Comparison of ENCODE assay signal across 8 mouse cellular contexts in genomic region chr7:4659911-4660443, GRCm38 (mm10). TPM values are rescaled to one million over a fixed set of nuclear protein-coding genes. Genes with fewer than 3 reads are reported as not detected.
DNase-seq lines count a peak whose midpoint lies in the region; ATAC-seq and TF ChIP-seq lines count a peak whose summit lies in the region.

No protein-coding gene starts in this region.

- no peak for ATAC-seq in cerebellum, adult (ENCODE audit: insufficient number of reproducible peaks, low FRiP score, low TSS enrichment)
- no peak for ATAC-seq in limb, embryonic 14.5 days (ENCODE audit: low FRiP score, low read depth)
- no peak for ATAC-seq in stomach, postnatal 0 days (ENCODE audit: low FRiP score, low TSS enrichment)
- no peak for ATAC-seq in activated CD4-positive, CD25-positive, alpha-beta regulatory T cell, adult 4 months

- no peaks in the 10 kb centered on the region for H3K9me3 ChIP-seq in limb, embryonic 14.5 days (ENCODE audit: control insufficient read depth, low read length)
- no peaks in the 10 kb centered on the region for H3K9me3 ChIP-seq in stomach, postnatal 0 days (ENCODE audit: control insufficient read depth, low read length)

- DNase-seq in cerebellum, postnatal 10 days, result peak; percentile 32 to 43
- DNase-seq in testis, postnatal 14 days (ENCODE audit: low spot score), result no peak
- DNase-seq in limb, embryonic 14.5 days (ENCODE audit: low spot score), result peak; percentile 18
- DNase-seq in stomach, postnatal 0 days (ENCODE audit: low spot score), result no peak
- DNase-seq in B cell, adult 2 months, result no peak

- H3K4me1 ChIP-seq in testis, adult 2 months (ENCODE audit: control insufficient read depth, insufficient read depth, low read length), result peaks cover 9% of the 10 kb centered on the region; the same call in 1 of the 2 replicates
- H3K4me1 ChIP-seq in limb, embryonic 14.5 days (ENCODE audit: control insufficient read depth, insufficient read depth, low read length), result peaks cover 16% of the 10 kb centered on the region
- H3K4me1 ChIP-seq in stomach, postnatal 0 days (replicated peaks; ENCODE audit: control insufficient read depth, insufficient read depth), result 0 out of 2 replicates have a peak, but pooled peaks cover 4% of the 10 kb centered on the region

- TF ChIP-seq POLR2A in testis, adult 2 months (IDR thresholded peaks at IDR 0.05; ENCODE audit: control insufficient read depth, low read depth, low read length), result no peak
- TF ChIP-seq POLR2A in limb, embryonic 14.5 days (IDR thresholded peaks at IDR 0.05; ENCODE audit: borderline replicate concordance, extremely low read depth, insufficient read depth, insufficient read length), result no peak

- peak overlapping the region; percentile 90 for H3K4me2 ChIP-seq in limb, embryonic 14.5 days (replicated peaks; ENCODE audit: low read depth, low read length, severe bottlenecking)
- H3K4me2 ChIP-seq in stomach, postnatal 0 days (replicated peaks; ENCODE audit: low read depth), result peak overlapping the region; percentile 83

- H3K27ac ChIP-seq in testis, adult 2 months (ENCODE audit: control insufficient read depth, insufficient read depth, low read depth, low read length), result peak overlapping the region; percentile 14
- peak overlapping the region; percentile 97 for H3K27ac ChIP-seq in limb, embryonic 14.5 days (replicated peaks; ENCODE audit: low read depth, low read length)
- peak overlapping the region; percentile 98; the same call in 1 of the 2 replicates for H3K27ac ChIP-seq in stomach, postnatal 0 days (replicated peaks)

- peak overlapping the region; percentile 86 for H3K4me3 ChIP-seq in testis, adult 2 months (ENCODE audit: control insufficient read depth, low read depth, low read length)
- peak overlapping the region; percentile 88 for H3K4me3 ChIP-seq in limb, embryonic 14.5 days (replicated peaks; ENCODE audit: low read length)
- peak overlapping the region; percentile 93; the same call in 1 of the 2 replicates for H3K4me3 ChIP-seq in stomach, postnatal 0 days (ENCODE audit: low read depth, low read length)

- 57% methylated on average over 3 of the region's 3 CpGs for WGBS in limb, embryonic 14.5 days
- WGBS in stomach, postnatal 0 days, result 50% methylated on average over 3 of the region's 3 CpGs

- H3K36me3 ChIP-seq in testis, adult 2 months (ENCODE audit: control insufficient read depth, insufficient read depth, low read length), result no peaks in the 10 kb centered on the region; the same call in 1 of the 2 replicates
- H3K36me3 ChIP-seq in limb, embryonic 14.5 days (ENCODE audit: control insufficient read depth, insufficient read depth, low read length), result peaks cover 24% of the 10 kb centered on the region
- H3K36me3 ChIP-seq in stomach, postnatal 0 days (ENCODE audit: control insufficient read depth, insufficient read depth, low read length), result peaks cover 3% of the 10 kb centered on the region; the same call in 1 of the 2 replicates

- no peaks in the 10 kb centered on the region for H3K27me3 ChIP-seq in testis, adult 2 months (ENCODE audit: control insufficient read depth, insufficient read depth, low read length)
- no peaks in the 10 kb centered on the region for H3K27me3 ChIP-seq in limb, embryonic 14.5 days (ENCODE audit: control insufficient read depth, insufficient read depth, low read length)
- no peaks in the 10 kb centered on the region for H3K27me3 ChIP-seq in stomach, postnatal 0 days (ENCODE audit: control insufficient read depth, insufficient read depth, low read length)

- H3K9ac ChIP-seq in limb, embryonic 14.5 days (ENCODE audit: low read depth, low read length, severe bottlenecking), result peak overlapping the region; percentile 94
- H3K9ac ChIP-seq in stomach, postnatal 0 days (ENCODE audit: low read length), result peak overlapping the region; percentile 96; the same call in 1 of the 2 replicates

- TF ChIP-seq EP300 in stomach, postnatal 0 days (optimal IDR thresholded peaks at IDR 0.05), result no peak

- TF ChIP-seq CTCF in testis, adult 2 months (IDR thresholded peaks at IDR 0.05; ENCODE audit: control insufficient read depth, insufficient read depth, insufficient replicate concordance, low read depth, low read length), result no peak
- no peak for TF ChIP-seq CTCF in stomach, postnatal 0 days (IDR thresholded peaks at IDR 0.05; ENCODE audit: low read depth)

RNA-seq across cellular contexts. Expression of gene Ppp6r1, which starts 1.2 kb away (rescaled TPM):
- polyA plus RNA-seq in testis, adult 2 months (2012; rRNA removed), result 137 and 154 TPM in 2 replicates
- polyA plus RNA-seq in limb, embryonic 14.5 days (2012; rRNA removed), result 86.9 and 112 TPM in 2 replicates
- 7.9 and 8.7 TPM in 2 replicates for polyA plus RNA-seq in limb, embryonic 14.5 days (2014; fragmentation: Nextera tagmentation; extraction: Ambion mirVana)
- polyA plus RNA-seq in stomach, postnatal 0 days (2015; fragmentation: Nextera tagmentation; extraction: Ambion mirVana), result 3.9 and 6.2 TPM in 2 replicates
- 10 to 100 TPM; 10.6 to 11.1 TPM for polyA plus RNA-seq in activated CD4-positive, CD25-positive, alpha-beta regulatory T cell, adult 4 months (2017; shearing (Covaris generic))

RNA-seq across cellular contexts. Expression of gene Hspbp1, which starts 24.9 kb away (rescaled TPM):
- 64.3 and 65.6 TPM in 2 replicates for polyA plus RNA-seq in testis, adult 2 months (2012; rRNA removed)
- 55.6 and 72.9 TPM in 2 replicates for polyA plus RNA-seq in limb, embryonic 14.5 days (2012; rRNA removed)
- polyA plus RNA-seq in limb, embryonic 14.5 days (2014; fragmentation: Nextera tagmentation; extraction: Ambion mirVana), result 77.5 and 82.5 TPM in 2 replicates
- 59.1 and 60.7 TPM in 2 replicates for polyA plus RNA-seq in stomach, postnatal 0 days (2015; fragmentation: Nextera tagmentation; extraction: Ambion mirVana)
- 10 to 100 TPM; 38.9 to 60.9 TPM for polyA plus RNA-seq in activated CD4-positive, CD25-positive, alpha-beta regulatory T cell, adult 4 months (2017; shearing (Covaris generic))

RNA-seq across cellular contexts. Expression of gene Tmem86b, which starts 28.8 kb away (rescaled TPM):
- polyA plus RNA-seq in testis, adult 2 months (2012; rRNA removed), result 36.7 and 46.0 TPM in 2 replicates
- 17.2 and 23.1 TPM in 2 replicates for polyA plus RNA-seq in limb, embryonic 14.5 days (2012; rRNA removed)
- polyA plus RNA-seq in limb, embryonic 14.5 days (2014; fragmentation: Nextera tagmentation; extraction: Ambion mirVana), result 1.4 and 2.3 TPM in 2 replicates
- polyA plus RNA-seq in stomach, postnatal 0 days (2015; fragmentation: Nextera tagmentation; extraction: Ambion mirVana), result 0.22 and 0.23 TPM in 2 replicates
- 1 to 10 TPM; 3.0 to 4.1 TPM for polyA plus RNA-seq in activated CD4-positive, CD25-positive, alpha-beta regulatory T cell, adult 4 months (2017; shearing (Covaris generic))

RNA-seq across cellular contexts. Expression of gene Brsk1, which starts 30.4 kb away (rescaled TPM):
- 53.3 and 60.3 TPM in 2 replicates for polyA plus RNA-seq in testis, adult 2 months (2012; rRNA removed)
- 26.4 and 33.0 TPM in 2 replicates for polyA plus RNA-seq in limb, embryonic 14.5 days (2012; rRNA removed)
- 1.3 and 1.7 TPM in 2 replicates for polyA plus RNA-seq in limb, embryonic 14.5 days (2014; fragmentation: Nextera tagmentation; extraction: Ambion mirVana)
- polyA plus RNA-seq in stomach, postnatal 0 days (2015; fragmentation: Nextera tagmentation; extraction: Ambion mirVana), result 0.36 and 0.42 TPM in 2 replicates
- polyA plus RNA-seq in activated CD4-positive, CD25-positive, alpha-beta regulatory T cell, adult 4 months (2017; shearing (Covaris generic)), result not detected

RNA-seq across cellular contexts. Expression of gene Ptprh, which starts 56.1 kb away (rescaled TPM):
- polyA plus RNA-seq in testis, adult 2 months (2012; rRNA removed), result 1.8 and 2.9 TPM in 2 replicates
- 0.03 and 0.26 TPM in 2 replicates for polyA plus RNA-seq in limb, embryonic 14.5 days (2012; rRNA removed)
- polyA plus RNA-seq in limb, embryonic 14.5 days (2014; fragmentation: Nextera tagmentation; extraction: Ambion mirVana), result not detected in 2 replicates
- 1.9 TPM in 2 replicates for polyA plus RNA-seq in stomach, postnatal 0 days (2015; fragmentation: Nextera tagmentation; extraction: Ambion mirVana)
- not detected for polyA plus RNA-seq in activated CD4-positive, CD25-positive, alpha-beta regulatory T cell, adult 4 months (2017; shearing (Covaris generic))

Comparison
In these comparisons a context has a peak if more than half of its experiments do, and no peak if none do; other contexts are left out.
1. DNase-seq: peak in cerebellum, postnatal 10 days (2 of 2) and limb, embryonic 14.5 days (single experiment); none in testis, postnatal 14 days (single experiment), stomach, postnatal 0 days (single experiment) and B cell, adult 2 months (0 of 2).
2. H3K27ac ChIP-seq: peak in every context shown above with its lines; median percentile 98 in stomach, postnatal 0 days; 97 in limb, embryonic 14.5 days; 14 in testis, adult 2 months.
3. Peak in every context shown above with its lines, with median percentiles within 50 percentile points of each other: H3K4me3 ChIP-seq.